Mouse (Mus musculus) brain, embryonic 14.5 days (tissue): ENCODE data around the gene Kmt5b.

Source experiments
- CTCF ChIP-seq: fragments of 200-500 bp; IDR thresholded peaks from 2 replicates; pipeline ENCODE4 v1.5.1; 2012; ENCODE audit warnings: inconsistent platforms, mild to moderate bottlenecking, moderate library complexity, borderline replicate concordance; ENCODE audit not compliant: insufficient read depth, insufficient read length; ENCODE audit errors: extremely low read depth
- POLR2A ChIP-seq: fragments of 200-500 bp; IDR thresholded peaks from 2 replicates; pipeline ENCODE4 v1.6.1; 2012; ENCODE audit warnings: mild to moderate bottlenecking, inconsistent platforms, borderline replicate concordance; ENCODE audit not compliant: poor library complexity, insufficient read depth, insufficient read length, severe bottlenecking; ENCODE audit errors: extremely low read depth

DNA sequence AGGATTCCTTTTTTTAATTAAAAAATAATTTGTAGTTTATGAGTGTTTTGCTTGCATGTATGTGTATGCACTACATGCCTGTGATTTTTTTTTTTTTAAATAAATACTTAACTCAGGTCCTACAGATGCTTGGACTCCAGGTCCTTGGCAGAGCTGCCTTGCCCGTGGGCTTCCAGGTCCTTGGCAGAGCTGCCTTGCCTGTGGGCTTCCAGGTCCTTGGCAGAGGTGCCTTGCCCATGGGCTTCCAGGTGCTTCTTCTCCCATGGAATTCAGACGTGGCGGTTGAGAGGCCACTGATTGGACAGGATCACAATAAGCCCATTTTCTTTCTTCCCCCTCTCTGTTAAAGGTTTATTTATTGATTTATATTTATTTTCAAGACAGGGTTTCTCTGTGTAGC is 90.0 kb downstream of the Kmt5b start:
- no peak for TF ChIP-seq CTCF
- no peak for TF ChIP-seq POLR2A
